Mouse (Mus musculus) liver, embryonic 16.5 days (tissue): ENCODE data around the gene Adam6b. TPM values are rescaled to one million over a fixed set of nuclear protein-coding genes. Genes with fewer than 3 reads are reported as not detected.
"Not testable (repeated sequence)": the region's sequence is repeated elsewhere in the genome, so short reads cannot be mapped to it uniquely, and the experiment has no call there.

Experiments
- ATAC-seq: fragments of 200-750 bp; cut with Nextera tagmentation; 2 replicates; pipeline ENCODE4 v1.8.0; 2017; ENCODE audit warnings: low read depth, mild to moderate bottlenecking, moderate number of reproducible peaks, moderate library complexity
- H3K27ac ChIP-seq: fragments of 300-500 bp; sonication (generic); 2 replicates; pipeline ENCODE4 v1.5.1; 2014; ENCODE audit warnings: mild to moderate bottlenecking, low read length
- H3K27me3 ChIP-seq: fragments of 300-500 bp; sonication (generic); 2 replicates; pipeline ENCODE4 v1.6.1; 2014; ENCODE audit warnings: low read depth, low read length, mixed read lengths; ENCODE audit not compliant: control insufficient read depth, insufficient read depth
- H3K36me3 ChIP-seq: fragments of 300-500 bp; sonication (generic); 2 replicates; pipeline ENCODE4 v1.6.1; 2014; ENCODE audit warnings: mild to moderate bottlenecking; ENCODE audit not compliant: control insufficient read depth, insufficient read depth
- H3K4me1 ChIP-seq: fragments of 300-500 bp; sonication (generic); 2 replicates; pipeline ENCODE4 v1.6.1; 2014; ENCODE audit warnings: low read depth, low read length, mixed read lengths; ENCODE audit not compliant: control insufficient read depth
- H3K4me2 ChIP-seq: fragments of 300-500 bp; sonication (generic); 2 replicates; pipeline ENCODE4 v1.6.1; 2014; ENCODE audit warnings: low read depth, low read length, mixed read lengths
- H3K4me3 ChIP-seq: fragments of 300-500 bp; sonication (generic); 2 replicates; pipeline ENCODE4 v1.5.1; 2014; ENCODE audit warnings: low read depth, mild to moderate bottlenecking, low read length
- H3K9ac ChIP-seq: fragments of 300-500 bp; sonication (generic); 2 replicates; pipeline ENCODE4 v1.6.1; 2014; ENCODE audit warnings: low read depth, low read length
- H3K9me3 ChIP-seq: fragments of 300-500 bp; sonication (generic); replicated peaks from 2 replicates; pipeline ENCODE4 v1.6.1; 2016; ENCODE audit warnings: low read length; ENCODE audit not compliant: control insufficient read depth
- WGBS: fragments of 180-500 bp; shearing (Covaris S2); extraction: QIAGEN DNeasy Blood & Tissue Kit; methylation state at CpG from one replicate; pipeline ENCODE4 v1.1.7; 2014; ENCODE audit not compliant: insufficient replicate concordance; 5-methylcytosine and 5-hydroxymethylcytosine counted together
- polyA plus RNA-seq: library from polyadenylated mRNA; unstranded; fragments of >200 nt; fragmentation: Nextera tagmentation; extraction: Ambion mirVana; gene quantifications from 2 replicates; pipeline ENCODE4 v1.2.1, GENCODE M21; 2015

The Adam6b gene
- polyA plus RNA-seq = not detected in 2 replicates

- H3K27ac ChIP-seq, H3K4me2 ChIP-seq, H3K9me3 ChIP-seq, H3K36me3 ChIP-seq, H3K4me3 ChIP-seq, H3K27me3 ChIP-seq, H3K9ac ChIP-seq, ATAC-seq, H3K4me1 ChIP-seq: not testable (repeated sequence)
- 67% methylated on average over 1 of the region's 1 CpGs for WGBS
Measured at GRCm38 (mm10) chr12:113489211-113489610, at the start of gene Adam6b. Gene Adam6b (plus strand): TSS chr12:113489511.

- no peak overlapping the region for H3K4me2 ChIP-seq
Measured at GRCm38 (mm10) chr12:113446061-113446460, 43.2 kb upstream of the Adam6b start.

GRCm38 (mm10) chr12:113476164-113476563 lies 13.1 kb upstream of the Adam6b start:
- no peaks in the 10 kb centered on the region for H3K27me3 ChIP-seq
- H3K36me3 ChIP-seq = no peaks in the 10 kb centered on the region
- H3K9me3 ChIP-seq = no peaks in the 10 kb centered on the region
- H3K4me2 ChIP-seq = no peak overlapping the region
- no peak overlapping the region for H3K27ac ChIP-seq
- 42% methylated on average over 2 of the region's 2 CpGs for WGBS
- no peak overlapping the region for H3K4me3 ChIP-seq
- no peaks in the 10 kb centered on the region for H3K4me1 ChIP-seq
- H3K9ac ChIP-seq = no peak overlapping the region
- no peak for ATAC-seq

More at GRCm38 (mm10) chr12:113446061-113446460, 43.2 kb upstream of the Adam6b start:
- no peaks in the 10 kb centered on the region for H3K36me3 ChIP-seq
- 36% methylated on average over 1 of the region's 1 CpGs for WGBS
- H3K4me1 ChIP-seq = no peaks in the 10 kb centered on the region
- no peak overlapping the region for H3K27ac ChIP-seq
- H3K4me3 ChIP-seq = no peak overlapping the region
- no peak for ATAC-seq
- H3K9ac ChIP-seq = no peak overlapping the region
- no peaks in the 10 kb centered on the region for H3K27me3 ChIP-seq
- no peaks in the 10 kb centered on the region for H3K9me3 ChIP-seq

GRCm38 (mm10) chr12:113482147-113482546 lies 7.2 kb upstream of the Adam6b start:
- Histone ChIP-seq H3K27me3 (no peaks in the 10 kb centered on the region), H3K9ac (no peak overlapping the region), H3K27ac (no peak overlapping the region), H3K4me3 (no peak overlapping the region), H3K9me3 (no peaks in the 10 kb centered on the region), H3K4me2 (no peak overlapping the region), H3K4me1 (no peaks in the 10 kb centered on the region), H3K36me3 (no peaks in the 10 kb centered on the region)
- ATAC-seq = no peak
- 50% methylated on average over 2 of the region's 2 CpGs for WGBS

- Histone ChIP-seq H3K27me3 (no peaks in the 10 kb centered on the region), H3K4me1 (no peaks in the 10 kb centered on the region), H3K9ac (no peak overlapping the region), H3K4me3 (no peak overlapping the region), H3K36me3 (no peaks in the 10 kb centered on the region), H3K4me2 (no peak overlapping the region), H3K27ac (no peak overlapping the region), H3K9me3 (no peaks in the 10 kb centered on the region)
- whole genome bisulfite sequencing = 20% methylated on average over 4 of the region's 4 CpGs
- ATAC-seq = no peak
Measured at GRCm38 (mm10) chr12:113482661-113483389, 6.5 kb upstream of the Adam6b start.

GRCm38 (mm10) chr12:113483492-113484162 lies 5.7 kb upstream of the Adam6b start:
- Histone ChIP-seq H3K9ac (no peak overlapping the region), H3K27ac (no peak overlapping the region), H3K36me3 (no peaks in the 10 kb centered on the region), H3K4me1 (no peaks in the 10 kb centered on the region), H3K27me3 (no peaks in the 10 kb centered on the region), H3K4me3 (no peak overlapping the region), H3K4me2 (no peak overlapping the region), H3K9me3 (no peaks in the 10 kb centered on the region)
- ATAC-seq = no peak
- 60% methylated on average over 2 of the region's 2 CpGs for WGBS

GRCm38 (mm10) chr12:113484971-113485485 lies 4.3 kb upstream of the Adam6b start:
- Histone ChIP-seq H3K9me3 (no peaks in the 10 kb centered on the region), H3K9ac (no peak overlapping the region), H3K4me3 (no peak overlapping the region), H3K27me3 (no peaks in the 10 kb centered on the region), H3K27ac (no peak overlapping the region), H3K4me1 (no peaks in the 10 kb centered on the region), H3K4me2 (no peak overlapping the region), H3K36me3 (no peaks in the 10 kb centered on the region)
- ATAC-seq = no peak
- WGBS = 22% methylated on average over 2 of the region's 2 CpGs

GRCm38 (mm10) chr12:113487693-113488092 lies 1.6 kb upstream of the Adam6b start:
- ATAC-seq = peak; percentile 19; the same call in 1 of the 2 replicates
- H3K4me2 ChIP-seq, H3K9me3 ChIP-seq, H3K4me1 ChIP-seq, H3K9ac ChIP-seq, H3K27me3 ChIP-seq, H3K36me3 ChIP-seq, H3K4me3 ChIP-seq, H3K27ac ChIP-seq: not testable (repeated sequence)

- Histone ChIP-seq H3K27ac (no peak overlapping the region), H3K4me2 (no peak overlapping the region), H3K4me1 (no peaks in the 10 kb centered on the region), H3K9me3 (no peaks in the 10 kb centered on the region), H3K4me3 (no peak overlapping the region), H3K36me3 (no peaks in the 10 kb centered on the region), H3K9ac (no peak overlapping the region), H3K27me3 (no peaks in the 10 kb centered on the region)
- 51% methylated on average over 2 of the region's 2 CpGs for WGBS
- ATAC-seq = no peak
Measured at GRCm38 (mm10) chr12:113525901-113526300, 36.6 kb downstream of the Adam6b start.
